Mouse (Mus musculus) lung, embryonic 14.5 days (tissue): ENCODE data around the gene Ttc28. TPM values are rescaled to one million over a fixed set of nuclear protein-coding genes. Genes with fewer than 3 reads are reported as not detected.

Source experiments
- ATAC-seq: fragments of 200-750 bp; cut with Nextera tagmentation; 2 replicates; pipeline ENCODE4 v1.8.0; 2017; ENCODE audit warnings: mild to moderate bottlenecking, moderate TSS enrichment, moderate library complexity; ENCODE audit not compliant: insufficient read depth
- DNase-seq: peaks from one replicate; pipeline ENCODE4 v3.0.0-alpha.2; 2015
- H3K27ac ChIP-seq: fragments of 300-500 bp; sonication (generic); 2 replicates; pipeline ENCODE4 v1.5.1; 2014; ENCODE audit warnings: low read depth, mild to moderate bottlenecking, moderate library complexity
- H3K27me3 ChIP-seq: fragments of 300-500 bp; sonication (generic); 2 replicates; pipeline ENCODE4 v1.6.1; 2014; ENCODE audit warnings: low read length, control low read depth; ENCODE audit not compliant: insufficient read depth
- H3K36me3 ChIP-seq: fragments of 300-500 bp; sonication (generic); 2 replicates; pipeline ENCODE4 v1.6.1; 2014; ENCODE audit warnings: control low read depth; ENCODE audit not compliant: insufficient read depth
- H3K4me1 ChIP-seq: fragments of 300-500 bp; sonication (generic); 2 replicates; pipeline ENCODE4 v1.6.1; 2014; ENCODE audit warnings: antibody characterized with exemption, control low read depth; ENCODE audit not compliant: insufficient read depth
- H3K4me2 ChIP-seq: fragments of 300-500 bp; sonication (generic); 2 replicates; pipeline ENCODE4 v1.6.1; 2014; ENCODE audit warnings: mild to moderate bottlenecking
- H3K4me3 ChIP-seq: fragments of 300-500 bp; sonication (generic); 2 replicates; pipeline ENCODE4 v1.5.1; 2014; ENCODE audit warnings: low read depth, low read length
- H3K9ac ChIP-seq: fragments of 300-500 bp; sonication (generic); 2 replicates; pipeline ENCODE4 v1.6.1; 2014
- H3K9me3 ChIP-seq: fragments of 300-500 bp; sonication (generic); 2 replicates; pipeline ENCODE4 v1.6.1; 2016; ENCODE audit warnings: low read depth, low read length, control low read depth
- CTCF ChIP-seq: IDR thresholded peaks from 2 replicates; pipeline ENCODE4 v1.5.1; 2016; ENCODE audit warnings: antibody characterized with exemption, low read depth
- WGBS: fragments of 180-500 bp; shearing (Covaris S2); extraction: QIAGEN DNeasy Blood & Tissue Kit; methylation state at CpG from one replicate; pipeline ENCODE4 v1.1.7; 2014; 5-methylcytosine and 5-hydroxymethylcytosine counted together
- polyA plus RNA-seq: library from polyadenylated mRNA; unstranded; fragments of >200 nt; fragmentation: Nextera tagmentation; extraction: Ambion mirVana; gene quantifications from 2 replicates; pipeline ENCODE4 v1.2.1, GENCODE M21; 2014

Ttc28 gene
- polyA plus RNA-seq, 1 experiment from 2014 or later: 15.2 TPM

DNA sequence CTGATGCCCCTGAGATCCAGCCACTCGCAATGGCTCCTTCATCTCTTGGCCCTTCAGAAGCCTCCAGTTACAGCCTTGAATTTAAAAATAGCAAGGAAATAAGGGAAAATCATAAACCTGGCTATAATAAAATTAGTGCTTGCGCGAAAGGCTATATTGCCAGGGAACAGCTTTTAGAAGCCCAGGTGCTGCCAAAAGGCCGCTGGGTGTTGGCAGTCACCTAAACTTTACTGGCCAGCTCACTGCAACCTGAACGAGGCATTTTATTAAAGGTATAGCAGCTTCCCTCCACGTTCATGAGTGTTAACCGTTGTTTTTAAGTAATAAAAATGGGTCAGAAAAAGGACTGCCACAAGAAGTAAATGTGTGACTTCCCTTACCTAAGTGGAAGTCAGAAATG is 240.7 kb downstream of the Ttc28 start:
- Histone ChIP-seq H3K36me3 (no peaks in the 10 kb centered on the region), H3K9me3 (no peaks in the 10 kb centered on the region), H3K4me3 (no peak overlapping the region), H3K27me3 (no peaks in the 10 kb centered on the region), H3K4me2 (no peak overlapping the region), H3K27ac (no peak overlapping the region), H3K9ac (no peak overlapping the region), H3K4me1 (peaks cover 7% of the 10 kb centered on the region; the same call in 1 of the 2 replicates)
- no peak for TF ChIP-seq CTCF
- ATAC-seq: no peak
- 86% methylated on average over 7 of the region's 7 CpGs for WGBS
- no peak for DNase-seq

DNA sequence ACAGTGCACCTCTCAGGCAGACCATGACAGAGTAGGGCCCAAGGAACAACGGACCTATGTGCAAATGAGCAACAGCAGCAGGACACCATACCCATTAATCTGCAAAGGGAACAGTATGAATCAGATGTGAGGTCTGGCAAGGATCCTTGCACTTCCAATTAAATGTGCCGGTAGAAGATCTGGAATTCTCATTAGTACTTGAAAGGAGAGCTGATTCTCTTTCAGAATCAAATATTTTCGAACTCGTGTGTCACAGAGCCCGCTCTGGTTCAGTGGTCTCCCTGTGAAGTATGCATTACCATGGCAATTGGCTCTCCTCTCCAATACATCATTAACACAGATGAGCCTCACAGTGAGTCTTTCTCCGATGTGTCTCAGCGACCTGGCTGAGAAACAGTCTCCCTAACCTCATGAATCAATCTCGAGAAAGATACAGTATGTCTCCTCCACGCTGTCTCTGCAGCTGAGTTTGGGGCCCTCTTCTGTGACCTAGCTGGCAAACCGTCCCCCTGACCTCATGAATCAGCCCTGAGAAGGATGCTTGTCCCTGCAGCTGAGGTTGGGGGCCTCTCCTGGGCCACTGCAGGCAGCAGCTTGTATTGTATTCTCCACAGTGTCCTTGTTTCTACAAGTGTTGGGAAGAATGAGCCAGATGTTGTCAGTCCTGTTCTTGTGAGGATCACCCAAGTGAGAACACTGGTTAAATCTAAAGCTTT is 241.3 kb downstream of the Ttc28 start:
- Histone ChIP-seq H3K4me1 (0 out of 2 replicates have a peak, but pooled peaks cover 4% of the 10 kb centered on the region), H3K27ac (no peak overlapping the region), H3K4me3 (no peak overlapping the region), H3K36me3 (no peaks in the 10 kb centered on the region), H3K9me3 (no peaks in the 10 kb centered on the region), H3K27me3 (no peaks in the 10 kb centered on the region), H3K4me2 (no peak overlapping the region), H3K9ac (no peak overlapping the region)
- TF ChIP-seq CTCF: no peak
- ATAC-seq (peak; percentile 68; the same call in 1 of the 2 replicates), DNase-seq (peak; percentile 39)
- 42% methylated on average over 10 of the region's 10 CpGs for WGBS

DNA sequence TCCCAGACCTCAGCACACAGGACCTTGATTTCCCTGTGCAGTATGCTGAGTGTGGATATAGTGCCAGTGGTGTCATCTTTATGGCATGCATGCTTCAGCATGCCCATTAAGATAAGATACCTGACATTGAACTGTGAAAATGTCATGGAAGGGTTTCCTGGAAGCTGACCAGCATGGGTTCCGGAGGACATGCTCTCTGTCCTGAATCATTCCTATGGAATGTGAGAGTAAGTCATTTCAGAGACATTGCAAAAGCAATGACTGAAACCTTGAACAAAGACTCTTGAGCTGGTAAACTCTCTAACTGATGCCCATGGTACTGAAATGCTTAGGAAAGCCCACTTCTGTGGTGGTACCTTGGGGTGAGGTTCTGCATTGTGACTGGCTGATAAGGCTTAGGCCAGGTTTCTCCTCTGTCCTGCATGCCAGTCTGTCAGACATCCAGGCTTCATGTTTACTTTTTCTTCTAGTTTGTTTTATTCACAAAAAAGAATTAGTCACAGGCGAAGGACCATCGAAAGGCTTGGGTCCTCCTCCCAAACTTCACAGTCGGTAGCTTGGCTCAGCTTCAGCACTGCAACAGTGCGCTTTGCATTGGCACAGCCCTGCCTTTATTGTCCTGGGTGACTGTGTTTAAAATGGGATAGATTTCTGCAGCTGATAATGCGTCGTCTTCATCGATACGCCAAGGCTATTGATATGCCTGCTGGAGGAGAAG is 242.9 kb downstream of the Ttc28 start:
- Histone ChIP-seq H3K4me2 (no peak overlapping the region), H3K27me3 (no peaks in the 10 kb centered on the region), H3K4me1 (0 out of 2 replicates have a peak, but pooled peaks cover 4% of the 10 kb centered on the region), H3K9ac (no peak overlapping the region), H3K27ac (no peak overlapping the region), H3K4me3 (no peak overlapping the region), H3K36me3 (no peaks in the 10 kb centered on the region), H3K9me3 (no peaks in the 10 kb centered on the region)
- no peak for TF ChIP-seq CTCF
- ATAC-seq: no peak
- no peak for DNase-seq
- WGBS: 54% methylated on average over 9 of the region's 9 CpGs

DNA sequence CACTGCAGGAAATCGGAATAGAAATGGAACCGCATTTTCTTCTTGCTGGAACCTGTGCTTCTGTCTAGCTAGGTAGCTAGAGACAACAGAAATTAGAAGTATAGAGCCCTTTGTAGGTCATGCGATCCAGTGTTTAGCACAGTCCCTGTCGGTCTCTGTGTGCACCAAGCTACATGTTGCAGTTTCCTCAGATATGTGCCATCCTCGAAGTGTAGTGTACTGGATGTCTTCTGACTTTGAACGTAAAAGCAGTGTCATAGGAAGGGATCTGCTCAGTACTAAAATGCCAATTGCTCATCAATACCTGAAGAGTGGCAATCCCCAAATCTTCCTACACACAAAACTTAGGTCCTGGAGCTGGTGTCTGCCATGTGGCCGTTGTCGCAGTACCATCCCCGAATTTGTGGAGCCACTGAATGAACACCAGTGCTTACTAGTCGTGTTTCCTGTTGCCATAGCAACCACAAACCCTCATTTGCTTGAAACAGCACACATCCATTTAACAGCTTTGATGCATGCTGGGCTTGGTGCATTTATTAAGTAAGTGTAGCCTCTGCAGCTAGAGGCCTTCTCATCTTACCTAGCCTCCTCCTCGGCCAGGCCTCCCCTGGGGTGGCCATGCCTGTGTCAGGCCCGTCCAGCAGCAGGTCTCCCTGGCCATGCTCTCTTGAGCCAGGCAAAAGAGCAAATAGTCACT is 243.6 kb downstream of the Ttc28 start:
- TF ChIP-seq CTCF: no peak
- ATAC-seq (no peak), DNase-seq (peak; percentile 47)
- H3K9ac ChIP-seq: no peak overlapping the region
- no peak overlapping the region for H3K27ac ChIP-seq
- 62% methylated on average over 12 of the region's 12 CpGs for WGBS
- 0 out of 2 replicates have a peak, but pooled peaks cover 4% of the 10 kb centered on the region for H3K4me1 ChIP-seq
- no peaks in the 10 kb centered on the region for H3K36me3 ChIP-seq
- no peaks in the 10 kb centered on the region for H3K27me3 ChIP-seq
- no peak overlapping the region for H3K4me3 ChIP-seq
- H3K4me2 ChIP-seq: no peak overlapping the region
- no peaks in the 10 kb centered on the region for H3K9me3 ChIP-seq

DNA sequence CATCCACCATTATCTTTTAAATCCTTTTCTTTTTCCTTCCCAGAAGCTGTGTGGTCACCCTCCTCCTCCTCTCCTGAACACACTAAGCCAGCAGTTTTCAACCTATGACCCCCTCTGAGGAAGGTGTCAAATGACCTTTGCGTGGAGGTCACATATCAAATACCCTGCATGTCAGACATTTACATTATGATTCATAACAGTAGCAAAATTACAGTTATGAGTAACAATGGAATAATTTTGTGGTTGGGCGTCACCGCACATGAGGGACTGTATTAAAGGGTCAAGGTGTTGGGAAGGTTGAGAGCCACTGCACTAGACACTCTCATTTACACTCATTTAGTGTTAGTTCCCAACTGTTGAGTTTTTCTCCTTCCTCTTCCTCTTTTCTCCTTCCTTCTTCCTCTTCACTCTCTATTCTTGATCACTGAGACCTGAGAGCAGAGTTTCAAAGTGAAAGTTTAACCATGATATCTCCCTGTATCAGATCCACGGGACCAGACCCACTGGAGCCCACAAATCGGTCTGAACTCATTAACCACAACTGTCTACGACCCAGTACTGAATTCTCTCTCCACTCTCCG is 245.1 kb downstream of the Ttc28 start:
- no peak overlapping the region for H3K4me3 ChIP-seq

DNA sequence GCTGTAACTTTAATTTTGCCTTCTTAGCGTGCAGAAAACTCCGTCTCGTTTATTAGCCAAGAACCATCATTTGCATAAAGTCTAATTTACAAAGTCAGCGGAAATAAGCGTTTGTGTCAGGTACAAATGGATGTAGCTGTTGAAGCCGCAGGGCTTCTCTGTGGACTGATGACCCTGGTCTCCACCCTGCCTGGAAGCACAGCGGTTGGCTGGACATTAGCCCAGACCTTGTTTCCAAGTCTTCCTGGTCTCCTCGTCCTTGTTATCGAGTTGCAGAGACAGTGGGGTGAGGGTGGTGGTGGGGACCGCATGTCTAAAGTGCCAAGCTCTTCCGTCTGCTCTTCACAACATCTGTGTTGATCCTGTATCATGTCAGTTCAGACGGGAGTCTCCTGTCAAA is 246.1 kb downstream of the Ttc28 start:
- Histone ChIP-seq H3K36me3 (no peaks in the 10 kb centered on the region), H3K4me2 (no peak overlapping the region), H3K4me1 (0 out of 2 replicates have a peak, but pooled peaks cover 4% of the 10 kb centered on the region), H3K4me3 (no peak overlapping the region), H3K27me3 (no peaks in the 10 kb centered on the region), H3K27ac (no peak overlapping the region), H3K9ac (no peak overlapping the region), H3K9me3 (no peaks in the 10 kb centered on the region)
- DNase-seq (no peak), ATAC-seq (no peak)
- TF ChIP-seq CTCF: no peak
- 74% methylated on average over 12 of the region's 12 CpGs for WGBS

More for the DNA sequence above, 245.1 kb downstream of the Ttc28 start:
- no peak for ATAC-seq
- Histone ChIP-seq H3K27me3 (no peaks in the 10 kb centered on the region), H3K9me3 (no peaks in the 10 kb centered on the region), H3K36me3 (no peaks in the 10 kb centered on the region), H3K4me1 (0 out of 2 replicates have a peak, but pooled peaks cover 4% of the 10 kb centered on the region), H3K27ac (no peak overlapping the region), H3K9ac (no peak overlapping the region), H3K4me2 (no peak overlapping the region)
- no peak for DNase-seq
- WGBS: 79% methylated on average over 7 of the region's 7 CpGs
- TF ChIP-seq CTCF: no peak
